Mouse (Mus musculus) kidney, embryonic 14.5 days (tissue): ENCODE results near the gene Asb17. TPM values are rescaled to one million over a fixed set of nuclear protein-coding genes. Genes with fewer than 3 reads are reported as not detected.
"Not testable (repeated sequence)": the region's sequence is repeated elsewhere in the genome, so short reads cannot be mapped to it uniquely, and the experiment has no call there.

Experiments
- ATAC-seq: fragments of 200-750 bp; cut with Nextera tagmentation; 2 replicates; pipeline ENCODE4 v1.8.0; 2017; ENCODE audit warnings: moderate number of reproducible peaks, mild to moderate bottlenecking, moderate TSS enrichment, moderate library complexity; ENCODE audit not compliant: low FRiP score, low TSS enrichment
- H3K27ac ChIP-seq: fragments of 300-500 bp; sonication (generic); 2 replicates; pipeline ENCODE4 v1.5.1; 2014; ENCODE audit warnings: low read depth, mild to moderate bottlenecking, low read length, moderate library complexity, mixed read lengths
- H3K27me3 ChIP-seq: fragments of 300-500 bp; sonication (generic); 2 replicates; pipeline ENCODE4 v1.6.1; 2014; ENCODE audit warnings: mild to moderate bottlenecking, low read length; ENCODE audit not compliant: control insufficient read depth, insufficient read depth
- H3K36me3 ChIP-seq: fragments of 300-500 bp; sonication (generic); 2 replicates; pipeline ENCODE4 v1.6.1; 2014; ENCODE audit warnings: low read length, mixed read lengths; ENCODE audit not compliant: control insufficient read depth, insufficient read depth
- H3K4me1 ChIP-seq: fragments of 300-500 bp; sonication (generic); 2 replicates; pipeline ENCODE4 v1.6.1; 2014; ENCODE audit warnings: low read length, mixed read lengths; ENCODE audit not compliant: control insufficient read depth, insufficient read depth
- H3K4me2 ChIP-seq: fragments of 300-500 bp; sonication (generic); replicated peaks from 2 replicates; pipeline ENCODE4 v1.6.1; 2014; ENCODE audit warnings: low read depth, mild to moderate bottlenecking, low read length
- H3K4me3 ChIP-seq: fragments of 300-500 bp; sonication (generic); 2 replicates; pipeline ENCODE4 v1.5.1; 2014; ENCODE audit warnings: mild to moderate bottlenecking, low read length
- H3K9ac ChIP-seq: fragments of 300-500 bp; sonication (generic); 2 replicates; pipeline ENCODE4 v1.6.1; 2014; ENCODE audit warnings: low read depth, mild to moderate bottlenecking, low read length, moderate library complexity
- H3K9me3 ChIP-seq: fragments of 300-500 bp; sonication (generic); 2 replicates; pipeline ENCODE4 v1.6.1; 2016; ENCODE audit warnings: low read length; ENCODE audit not compliant: control insufficient read depth
- WGBS: fragments of 180-500 bp; shearing (Covaris S2); extraction: QIAGEN DNeasy Blood & Tissue Kit; methylation state at CpG from one replicate; pipeline ENCODE4 v1.1.7; 2014; 5-methylcytosine and 5-hydroxymethylcytosine counted together
- polyA plus RNA-seq: library from polyadenylated mRNA; unstranded; fragments of >200 nt; fragmentation: Nextera tagmentation; extraction: Ambion mirVana; gene quantifications from 2 replicates; pipeline ENCODE4 v1.2.1, GENCODE M21; 2014

Asb17 gene
- polyA plus RNA-seq, 1 experiment from 2014 or later: not detected

- not testable (repeated sequence) for H3K27me3 ChIP-seq, ATAC-seq
These were observed 14.2 kb upstream of the Asb17 start for GRCm38 (mm10) chr3:153829788-153830187.

GRCm38 (mm10) chr3:153831014-153831872 lies 12.8 kb upstream of the Asb17 start:
- no peak overlapping the region for H3K4me3 ChIP-seq
- peak; percentile 76; the same call in 1 of the 2 replicates for ATAC-seq
- no peaks in the 10 kb centered on the region for H3K36me3 ChIP-seq
- H3K27me3 ChIP-seq: no peaks in the 10 kb centered on the region
- H3K9me3 ChIP-seq: no peaks in the 10 kb centered on the region
- no peaks in the 10 kb centered on the region for H3K4me1 ChIP-seq
- no peak overlapping the region for H3K4me2 ChIP-seq
- no peak overlapping the region for H3K27ac ChIP-seq
- H3K9ac ChIP-seq: no peak overlapping the region
- WGBS: 74% methylated on average over 11 of the region's 11 CpGs

More at GRCm38 (mm10) chr3:153829788-153830187, 14.2 kb upstream of the Asb17 start:
- H3K4me3 ChIP-seq, H3K36me3 ChIP-seq, H3K4me2 ChIP-seq, H3K27ac ChIP-seq, H3K9ac ChIP-seq, H3K4me1 ChIP-seq, H3K9me3 ChIP-seq: not testable (repeated sequence)
- 93% methylated on average over 3 of the region's 3 CpGs for WGBS

DNA sequence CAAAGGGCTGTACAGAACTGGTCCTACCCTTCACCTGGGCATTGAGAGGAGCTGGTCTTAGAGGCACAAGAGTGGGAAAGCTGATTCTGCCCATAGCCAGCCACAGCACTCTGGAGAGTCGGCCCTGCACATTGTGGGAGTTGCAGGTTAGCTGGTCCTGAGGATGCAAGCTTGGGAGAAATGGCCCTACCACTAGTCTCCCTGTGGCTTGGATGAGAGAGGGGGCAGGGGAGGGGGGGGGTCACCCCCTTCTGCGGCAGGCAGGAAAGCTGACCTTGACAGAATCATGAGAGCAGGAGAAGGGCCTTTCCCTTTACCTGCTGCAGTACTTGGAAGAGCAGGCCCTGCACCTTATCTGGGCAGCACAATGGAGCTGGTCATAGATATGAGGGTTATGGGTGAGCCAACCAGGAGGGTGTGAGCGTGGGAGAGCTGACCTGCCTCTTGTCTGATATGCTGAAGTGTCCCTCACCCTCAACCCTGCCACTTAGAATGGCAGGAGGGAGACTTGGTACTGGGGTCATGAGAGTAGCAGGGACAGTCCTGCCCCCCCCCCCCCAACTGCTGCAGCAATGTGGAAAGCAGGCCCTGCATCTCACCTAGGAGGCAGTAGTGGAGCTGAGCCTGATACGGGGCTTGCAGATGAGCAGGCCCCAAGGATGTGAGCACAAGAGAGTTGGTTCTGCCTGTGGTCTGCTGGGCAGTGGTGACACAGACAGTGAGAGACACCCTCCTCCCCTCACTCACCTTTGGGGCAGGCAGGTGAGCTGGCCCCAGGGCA lies 11.9 kb upstream of the Asb17 start:
- H3K9me3 ChIP-seq: no peaks in the 10 kb centered on the region
- 82% methylated on average over 4 of the region's 4 CpGs for WGBS
- ATAC-seq: no peak

DNA sequence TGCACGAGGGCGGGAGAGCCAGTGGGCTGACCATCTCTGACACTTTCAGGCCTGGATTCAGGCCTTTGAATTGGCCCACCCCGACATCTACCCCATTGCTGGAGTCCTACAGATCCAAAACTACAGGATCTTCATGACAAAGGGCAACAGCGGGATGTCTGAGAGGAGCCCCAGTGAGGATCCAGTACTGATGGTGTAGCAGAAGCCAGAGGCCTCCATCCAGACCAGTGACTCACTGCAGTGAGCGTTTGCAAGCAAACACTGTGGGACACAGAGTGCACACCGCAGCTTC lies 11.4 kb upstream of the Asb17 start:
- no peak for ATAC-seq
- no peaks in the 10 kb centered on the region for H3K36me3 ChIP-seq
- H3K4me1 ChIP-seq: no peaks in the 10 kb centered on the region
- no peaks in the 10 kb centered on the region for H3K9me3 ChIP-seq
- H3K27me3 ChIP-seq: no peaks in the 10 kb centered on the region
- 71% methylated on average over 6 of the region's 6 CpGs for WGBS
- H3K27ac ChIP-seq: no peak overlapping the region
- H3K9ac ChIP-seq: no peak overlapping the region
- H3K4me3 ChIP-seq: no peak overlapping the region
- H3K4me2 ChIP-seq: no peak overlapping the region

More for the DNA sequence above, 11.9 kb upstream of the Asb17 start:
- Histone ChIP-seq H3K27ac (no peak overlapping the region), H3K9ac (no peak overlapping the region), H3K27me3 (no peaks in the 10 kb centered on the region), H3K4me2 (no peak overlapping the region), H3K36me3 (no peaks in the 10 kb centered on the region), H3K4me3 (no peak overlapping the region), H3K4me1 (no peaks in the 10 kb centered on the region)

GRCm38 (mm10) chr3:153834071-153834470 lies 9.9 kb upstream of the Asb17 start:
- H3K36me3 ChIP-seq: no peaks in the 10 kb centered on the region
- no peak overlapping the region for H3K27ac ChIP-seq
- WGBS: 87% methylated on average over 4 of the region's 4 CpGs
- no peak for ATAC-seq
- H3K4me2 ChIP-seq: no peak overlapping the region
- no peaks in the 10 kb centered on the region for H3K9me3 ChIP-seq
- no peaks in the 10 kb centered on the region for H3K27me3 ChIP-seq
- H3K4me3 ChIP-seq: no peak overlapping the region
- no peak overlapping the region for H3K9ac ChIP-seq
- no peaks in the 10 kb centered on the region for H3K4me1 ChIP-seq

GRCm38 (mm10) chr3:153835455-153836086 lies 8.4 kb upstream of the Asb17 start:
- H3K9ac ChIP-seq: no peak overlapping the region
- WGBS: 54% methylated on average over 7 of the region's 7 CpGs
- no peak overlapping the region for H3K4me3 ChIP-seq
- no peaks in the 10 kb centered on the region for H3K27me3 ChIP-seq
- no peaks in the 10 kb centered on the region for H3K36me3 ChIP-seq
- no peaks in the 10 kb centered on the region for H3K9me3 ChIP-seq
- ATAC-seq: peak; percentile 65
- H3K4me2 ChIP-seq: no peak overlapping the region
- H3K27ac ChIP-seq: no peak overlapping the region
- H3K4me1 ChIP-seq: no peaks in the 10 kb centered on the region

GRCm38 (mm10) chr3:153836316-153836715 lies 7.7 kb upstream of the Asb17 start:
- H3K27ac ChIP-seq: no peak overlapping the region
- no peaks in the 10 kb centered on the region for H3K27me3 ChIP-seq
- no peaks in the 10 kb centered on the region for H3K36me3 ChIP-seq
- 90% methylated on average over 3 of the region's 3 CpGs for WGBS
- H3K4me3 ChIP-seq: no peak overlapping the region
- H3K4me2 ChIP-seq: no peak overlapping the region
- no peak for ATAC-seq
- H3K4me1 ChIP-seq: no peaks in the 10 kb centered on the region
- no peaks in the 10 kb centered on the region for H3K9me3 ChIP-seq
- no peak overlapping the region for H3K9ac ChIP-seq

DNA sequence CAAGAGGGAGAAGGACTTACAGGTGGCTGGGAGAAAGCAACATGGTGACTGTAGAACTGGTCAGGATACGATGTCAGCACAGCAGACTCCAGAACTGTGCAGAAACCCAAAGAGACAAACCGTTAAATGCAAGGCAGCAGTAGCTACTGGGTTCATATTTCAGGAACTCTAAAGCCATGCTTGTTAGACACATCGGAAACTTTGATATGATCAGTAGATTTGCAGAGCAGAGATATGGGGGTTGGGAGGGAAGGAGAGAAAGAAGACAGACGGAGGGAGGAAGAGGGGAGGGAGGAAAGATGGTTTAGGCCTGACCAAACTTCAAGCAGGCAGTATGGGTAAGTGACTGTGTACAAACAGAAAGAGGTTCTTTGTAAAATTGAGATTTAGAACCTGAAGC lies 6.4 kb upstream of the Asb17 start:
- H3K4me1 ChIP-seq: no peaks in the 10 kb centered on the region
- no peak for ATAC-seq
- no peak overlapping the region for H3K4me3 ChIP-seq
- H3K9ac ChIP-seq: no peak overlapping the region
- H3K4me2 ChIP-seq: no peak overlapping the region
- no peaks in the 10 kb centered on the region for H3K27me3 ChIP-seq
- WGBS: 31% methylated on average over 4 of the region's 4 CpGs
- H3K9me3 ChIP-seq: no peaks in the 10 kb centered on the region
- no peak overlapping the region for H3K27ac ChIP-seq
- no peaks in the 10 kb centered on the region for H3K36me3 ChIP-seq

- Histone ChIP-seq H3K4me1 (no peaks in the 10 kb centered on the region), H3K4me2 (no peak overlapping the region), H3K27me3 (no peaks in the 10 kb centered on the region), H3K9ac (no peak overlapping the region), H3K36me3 (no peaks in the 10 kb centered on the region), H3K4me3 (no peak overlapping the region), H3K27ac (no peak overlapping the region), H3K9me3 (no peaks in the 10 kb centered on the region)
- no peak for ATAC-seq
- whole genome bisulfite sequencing: 92% methylated on average over 9 of the region's 9 CpGs
These were observed 748 bp downstream of the Asb17 start for GRCm38 (mm10) chr3:153844757-153845156.
